Mouse (Mus musculus) megakaryocyte, embryonic 14.5 days (primary cell): ENCODE results near the gene Rab31.

Experiments
- FLI1 ChIP-seq: IDR thresholded peaks from 2 replicates; pipeline ENCODE4 v1.6.1; 2012; ENCODE audit warnings: low read length, inconsistent platforms, mixed read lengths
- GATA1 ChIP-seq: IDR thresholded peaks from 3 replicates; pipeline ENCODE4 v1.6.1; 2012; ENCODE audit warnings: mixed read lengths, low read length, inconsistent platforms, borderline replicate concordance

DNA sequence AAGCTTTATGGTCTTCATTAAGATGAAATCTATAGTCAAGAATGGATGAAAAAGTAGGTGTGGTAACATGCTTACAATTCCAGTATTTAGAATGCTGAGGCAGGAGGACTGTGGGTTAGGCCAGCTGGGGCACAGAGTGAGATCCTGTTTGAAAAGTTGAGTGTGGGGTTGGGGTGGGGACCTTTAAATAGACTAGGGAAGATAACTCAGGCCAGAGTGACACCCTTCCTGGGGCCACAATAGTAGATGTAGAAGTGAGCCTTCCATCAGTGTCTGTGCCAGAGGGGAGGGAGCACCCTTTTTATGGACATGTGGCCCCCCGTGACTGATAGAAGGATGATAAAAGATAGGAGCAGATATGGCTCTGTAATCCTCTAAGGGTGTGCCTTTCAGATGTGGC is 26.8 kb upstream of the Rab31 start:
- no peak for TF ChIP-seq GATA1
- TF ChIP-seq FLI1 = no peak
